Mouse (Mus musculus): ENCODE measurements around the gene Ttc7.

Gene Ttc7

GRCm38 (mm10) chr17:87367640-87368039, 85.0 kb downstream of the Ttc7 start:
- DNase-seq (ENCODE audit: low read depth, low spot score) = no peak

- no peak for DNase-seq (ENCODE audit: low read depth, low spot score)
Measured at GRCm38 (mm10) chr17:87368481-87368880, 85.8 kb downstream of the Ttc7 start.

GRCm38 (mm10) chr17:87369270-87369759, 86.6 kb downstream of the Ttc7 start:
- DNase-seq (ENCODE audit: low read depth, low spot score) = no peak

- DNase-seq (ENCODE audit: low read depth, low spot score) = no peak
Measured at GRCm38 (mm10) chr17:87372189-87372588, 89.5 kb downstream of the Ttc7 start.

- DNase-seq (ENCODE audit: low read depth, low spot score) = no peak
Measured at GRCm38 (mm10) chr17:87373327-87373726, 90.6 kb downstream of the Ttc7 start.

GRCm38 (mm10) chr17:87375941-87376511, 93.3 kb downstream of the Ttc7 start:
- DNase-seq (ENCODE audit: low read depth, low spot score) = no peak

GRCm38 (mm10) chr17:87376831-87377471, 94.3 kb downstream of the Ttc7 start:
- no peak for DNase-seq (ENCODE audit: low read depth, low spot score)

- DNase-seq (ENCODE audit: low read depth, low spot score) = no peak
Measured at GRCm38 (mm10) chr17:87377536-87377935, 94.8 kb downstream of the Ttc7 start.

GRCm38 (mm10) chr17:87378354-87379159, 95.9 kb downstream of the Ttc7 start:
- DNase-seq (ENCODE audit: low read depth, low spot score) = no peak

- no peak for DNase-seq (ENCODE audit: low read depth, low spot score)
Measured at GRCm38 (mm10) chr17:87379160-87379624, 96.5 kb downstream of the Ttc7 start.

GRCm38 (mm10) chr17:87379821-87380220, 97.1 kb downstream of the Ttc7 start:
- no peak for DNase-seq (ENCODE audit: low read depth, low spot score)

GRCm38 (mm10) chr17:87380681-87381080, 98.0 kb downstream of the Ttc7 start:
- DNase-seq (ENCODE audit: low read depth, low spot score) = no peak

- no peak for DNase-seq (ENCODE audit: low read depth, low spot score)
Measured at GRCm38 (mm10) chr17:87385835-87386234, 103.1 kb downstream of the Ttc7 start.

GRCm38 (mm10) chr17:87387068-87387467, 104.4 kb downstream of the Ttc7 start:
- DNase-seq (ENCODE audit: low read depth, low spot score) = no peak

- no peak for DNase-seq (ENCODE audit: low read depth, low spot score)
Measured at GRCm38 (mm10) chr17:87391242-87391641, 108.6 kb downstream of the Ttc7 start.

GRCm38 (mm10) chr17:87397088-87397487, 114.4 kb downstream of the Ttc7 start:
- DNase-seq (ENCODE audit: low read depth, low spot score) = no peak

- no peak for DNase-seq (ENCODE audit: low read depth, low spot score)
Measured at GRCm38 (mm10) chr17:87402444-87402843, 119.8 kb downstream of the Ttc7 start.

GRCm38 (mm10) chr17:87403462-87403861, 120.8 kb downstream of the Ttc7 start:
- no peak for DNase-seq (ENCODE audit: low read depth, low spot score)

GRCm38 (mm10) chr17:87405576-87405975, 122.9 kb downstream of the Ttc7 start:
- DNase-seq (ENCODE audit: low read depth, low spot score) = no peak

- DNase-seq (ENCODE audit: low read depth, low spot score) = no peak
Measured at GRCm38 (mm10) chr17:87406646-87407045, 124.0 kb downstream of the Ttc7 start.

- no peak for DNase-seq (ENCODE audit: low read depth, low spot score)
Measured at GRCm38 (mm10) chr17:87418082-87418481, 135.4 kb downstream of the Ttc7 start.

- DNase-seq (ENCODE audit: low read depth, low spot score) = no peak
Measured at GRCm38 (mm10) chr17:87427511-87427910, 144.8 kb downstream of the Ttc7 start, which contains the start of gene Stpg4. TSS of gene Stpg4 (minus strand) at chr17:87427741.
